Mouse (Mus musculus) spleen, embryonic (tissue): ENCODE data around the gene Glb1l.
"Not testable (repeated sequence)": the region's sequence is repeated elsewhere in the genome, so short reads cannot be mapped to it uniquely, and the experiment has no call there.

ENCODE experiments used
- CTCF ChIA-PET: fragments of 350-600 bp; sonication (Branson Sonifier 250); formaldehyde crosslinking; loops from one replicate; lab custom pipeline; 2022; lab: Charles Lee

Glb1l gene

DNA sequence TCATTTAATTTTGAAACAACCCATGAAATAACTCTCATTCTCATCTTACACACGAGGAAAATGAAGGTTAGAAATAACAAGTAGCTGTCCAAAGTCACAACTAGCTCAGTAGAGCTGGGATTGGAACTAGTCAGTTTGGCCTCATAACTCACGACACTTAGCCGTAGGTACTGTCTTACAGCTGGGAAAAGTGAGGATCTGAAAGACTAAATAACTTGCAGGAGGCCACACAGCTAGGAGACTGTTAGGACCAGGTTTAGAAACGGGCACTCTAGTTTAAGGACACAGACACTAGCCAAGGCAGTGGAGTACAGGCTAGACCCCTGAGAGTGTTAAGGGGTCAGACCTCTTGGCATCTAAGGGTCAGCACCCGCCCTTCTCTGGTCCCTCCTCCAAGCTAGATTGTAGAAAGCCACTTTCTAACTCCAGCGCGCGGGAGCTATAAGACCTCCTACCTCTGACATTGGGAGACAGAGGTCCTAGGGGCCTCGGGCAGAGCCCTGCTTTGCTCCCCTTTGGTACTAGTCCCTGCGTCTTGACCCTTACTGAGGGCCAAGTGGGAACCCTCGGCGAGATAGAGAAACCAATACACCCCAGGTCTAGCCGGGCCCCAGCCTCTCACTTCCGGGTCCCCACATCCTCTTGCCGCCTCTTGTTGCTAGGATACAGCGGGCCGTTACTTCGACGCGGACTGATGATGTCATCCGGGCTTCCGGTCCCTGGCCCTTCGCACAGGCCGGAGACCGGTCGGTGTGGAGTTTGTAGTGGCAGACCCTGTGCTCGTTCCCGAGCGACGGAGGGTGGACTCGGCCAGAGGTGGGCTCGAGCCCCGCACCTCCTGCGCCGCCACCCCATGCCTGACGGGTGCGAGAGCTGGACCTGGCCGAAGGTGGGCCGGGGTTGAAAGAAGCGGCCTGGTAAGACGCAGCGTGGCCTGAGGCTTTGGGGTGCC, at the start of gene Glb1l, which contains the start of gene Stk16:
Gene Glb1l (minus strand): TSS at position 678 of the 952 bp plus-strand sequence.
Gene Stk16 (plus strand): TSS at position 703 of the 952 bp plus-strand sequence.
- CTCF ChIA-PET = no interaction called here

DNA sequence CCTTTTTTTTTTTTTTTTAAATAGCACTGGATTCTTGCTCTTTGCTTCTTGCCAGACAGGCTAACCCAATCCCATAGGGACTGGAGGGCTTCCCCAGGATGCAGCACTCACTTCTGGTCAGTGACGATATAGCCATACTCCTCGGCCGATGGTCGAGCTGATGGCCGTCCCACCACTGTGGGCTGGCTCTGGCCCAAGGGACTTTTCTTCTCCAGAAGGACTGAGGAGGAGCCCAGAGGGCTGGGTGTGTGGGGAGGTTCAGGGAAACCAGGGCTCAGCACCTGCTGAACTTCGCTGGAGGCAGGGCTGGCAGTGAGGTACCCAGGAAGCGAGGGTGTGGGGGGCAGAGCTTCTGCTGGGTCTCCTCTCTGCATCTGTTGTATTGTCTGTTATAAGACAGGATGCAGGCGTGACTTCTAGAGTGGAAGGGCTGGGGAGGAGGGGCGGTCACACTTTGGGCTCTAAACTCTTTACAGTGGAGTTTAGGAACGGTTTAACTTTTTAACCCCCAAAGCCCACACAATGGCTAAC, 45.0 kb upstream of the Glb1l start:
- CTCF ChIA-PET = no interaction called here

DNA sequence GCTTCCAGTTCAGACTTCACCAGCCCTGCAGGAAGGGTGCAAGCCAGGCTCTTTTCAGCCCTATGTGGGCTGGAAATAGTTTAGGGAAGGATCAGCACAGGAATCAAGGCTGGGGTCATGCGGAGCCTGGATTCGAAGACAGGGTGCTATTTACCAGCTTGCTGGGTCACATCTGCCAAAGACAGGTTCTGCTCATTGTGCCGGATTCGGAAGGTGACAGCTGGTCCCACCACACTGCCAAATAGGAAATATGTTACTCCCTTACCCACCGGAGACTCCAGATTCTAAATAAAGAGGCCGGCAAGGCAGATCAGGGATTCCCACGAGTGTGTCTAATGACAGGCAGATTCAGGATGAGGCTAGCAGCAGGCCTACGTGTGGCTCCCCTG, 44.0 kb upstream of the Glb1l start:
- CTCF ChIA-PET = interaction anchor here (1.0 to 1.2 kb wide), 2 partner anchors 14 to 131 kb away, joined by 3 read pairs; no protein-coding TSS in a partner anchor

DNA sequence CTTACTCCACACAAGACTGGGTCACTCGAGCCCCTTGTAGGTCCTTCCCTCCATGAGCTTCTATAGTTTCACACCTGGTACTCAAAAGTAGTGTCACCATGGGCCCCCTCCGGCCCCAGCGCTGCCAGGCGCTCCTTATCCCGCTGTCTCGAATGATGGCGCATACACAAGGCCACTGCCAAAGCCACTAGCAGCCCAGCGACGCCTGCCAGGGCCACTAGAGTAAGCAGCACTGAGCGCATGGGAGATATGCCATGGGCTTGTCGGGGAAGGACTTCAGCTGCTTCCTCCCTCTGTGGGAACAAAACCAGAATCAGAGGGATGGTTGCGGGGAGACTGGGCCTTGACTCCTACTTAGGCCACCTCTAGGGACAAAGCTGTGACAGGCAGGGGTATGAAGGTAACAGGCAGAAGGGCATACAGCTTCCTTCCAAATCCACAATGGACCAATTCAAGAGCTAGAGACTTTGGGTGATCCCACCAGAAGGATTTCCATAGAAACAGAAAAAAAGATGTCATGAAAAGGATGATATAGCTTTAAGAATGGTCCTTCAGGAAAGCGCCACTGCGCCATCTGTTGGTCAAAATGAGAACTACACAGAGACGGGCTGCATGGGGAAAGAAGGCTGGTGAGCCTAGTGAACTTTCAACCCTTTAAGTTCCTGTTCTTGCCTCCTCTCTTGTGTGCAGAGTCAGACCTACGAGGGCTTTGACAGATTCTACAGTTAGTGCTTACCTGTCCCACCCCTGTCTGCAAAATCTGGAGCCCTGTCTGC, 43.4 kb upstream of the Glb1l start:
- CTCF ChIA-PET = interaction anchor here (1.0 to 1.2 kb wide), 2 partner anchors 13 to 130 kb away, joined by 3 read pairs; no protein-coding TSS in a partner anchor

DNA sequence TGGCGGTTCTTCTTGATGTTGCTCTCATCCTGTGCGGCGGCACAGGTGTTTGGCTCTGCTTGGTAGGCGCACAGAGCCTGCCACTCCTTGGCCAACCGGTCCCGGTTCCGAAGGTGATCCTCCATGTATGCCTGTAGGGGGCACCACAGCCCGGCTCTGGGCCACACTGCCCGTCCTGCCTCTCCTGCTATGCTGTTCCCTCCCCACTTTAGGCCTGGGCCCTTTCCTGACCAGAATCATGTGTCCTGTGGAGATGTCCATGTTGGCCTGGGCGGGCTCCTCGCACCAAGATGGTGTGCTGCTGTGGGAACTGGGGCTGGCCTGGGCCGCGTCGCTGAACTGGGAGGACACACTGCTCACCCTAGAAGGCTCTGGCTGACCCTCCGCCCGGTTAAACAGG, 42.4 kb upstream of the Glb1l start:
- CTCF ChIA-PET = no interaction called here

DNA sequence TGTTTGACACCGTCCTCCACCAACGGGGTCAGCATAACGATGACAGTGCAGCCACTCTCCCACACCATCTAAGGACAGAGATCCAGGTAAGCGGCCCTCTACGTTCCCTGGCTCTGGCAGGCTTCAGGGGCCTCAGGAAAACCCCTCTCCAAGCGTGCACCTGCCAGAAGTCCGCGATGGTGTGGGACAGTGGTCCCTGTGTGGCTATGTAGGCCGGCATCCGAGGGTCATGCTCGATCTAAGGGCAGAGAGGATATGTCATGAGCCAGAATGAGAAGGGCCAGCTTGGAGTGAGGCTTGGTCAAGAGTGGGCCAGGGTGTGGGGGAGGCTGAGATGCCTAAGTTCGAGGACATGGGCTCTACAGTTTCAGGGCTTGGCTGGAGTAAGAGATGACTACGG, 41.7 kb upstream of the Glb1l start:
- CTCF ChIA-PET = interaction anchor here (0.9 to 1.3 kb wide), 2 partner anchors 16 to 25 kb away, joined by 3 to 6 read pairs; partner anchors contain the start of gene Dnajb2

DNA sequence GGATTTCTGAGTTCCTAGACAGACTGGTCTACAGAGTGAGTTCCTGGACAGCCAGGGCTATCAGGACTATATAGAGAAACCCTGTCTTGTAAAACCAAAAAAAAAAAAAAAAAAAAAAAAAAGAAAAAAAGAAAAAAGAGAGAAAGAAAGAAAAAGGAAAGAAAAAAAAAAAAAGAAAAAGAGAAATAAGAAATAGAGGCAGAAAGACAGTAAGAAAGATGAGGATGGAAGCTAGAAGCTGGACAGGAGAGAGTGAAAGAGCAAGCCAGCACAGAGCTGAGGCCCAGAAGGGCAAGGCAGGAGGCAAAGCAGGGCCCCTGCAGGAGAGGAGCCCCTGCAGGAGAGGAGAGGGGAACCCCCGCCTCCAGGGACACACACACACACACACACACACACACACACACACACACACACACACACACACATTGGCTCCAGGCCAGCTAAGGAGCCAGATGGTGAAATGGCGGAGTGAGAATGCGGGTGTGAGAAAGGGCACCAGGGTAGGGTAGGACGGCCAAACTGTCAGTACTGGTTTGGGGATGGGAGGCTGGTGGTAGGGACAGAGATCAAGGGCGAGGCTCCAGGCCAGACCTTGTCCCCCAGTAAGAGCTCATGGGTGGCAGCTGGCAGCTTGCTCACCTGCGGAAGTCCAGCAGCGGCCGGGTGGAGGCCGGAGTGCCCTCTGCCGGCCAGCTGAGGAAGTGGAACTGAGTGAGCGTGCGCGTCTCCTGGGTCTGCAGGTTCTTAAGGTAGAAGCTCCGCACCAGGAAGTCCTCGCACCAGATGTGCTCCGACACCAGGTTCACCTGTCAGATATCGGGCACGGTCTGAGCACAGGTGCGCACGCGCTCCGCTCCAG, 40.7 kb upstream of the Glb1l start:
- CTCF ChIA-PET = interaction anchor here (0.7 to 1.3 kb wide), 6 partner anchors 10 to 127 kb away, joined by 3 to 12 read pairs (median 3); partner anchors contain the start of gene Dnajb2

DNA sequence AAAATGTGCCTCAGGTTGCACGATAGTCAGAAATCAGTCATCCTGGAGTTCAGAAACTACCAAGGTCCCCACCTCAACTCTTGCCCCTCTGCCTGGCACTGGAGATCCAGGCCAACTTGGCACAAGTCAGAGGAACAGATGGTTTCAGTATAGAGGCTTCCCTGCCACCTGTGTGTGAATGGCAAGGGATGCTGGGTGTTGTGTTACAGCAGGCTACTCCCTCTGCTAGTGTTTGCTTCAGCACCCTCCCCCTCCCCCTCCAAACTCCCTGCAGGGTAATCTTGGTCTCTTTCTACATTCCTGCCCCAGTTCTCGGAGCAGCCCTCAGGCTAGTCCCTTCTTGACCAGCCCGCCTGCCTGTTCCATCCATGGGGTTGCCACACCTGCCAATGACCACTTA, 39.9 kb upstream of the Glb1l start:
- CTCF ChIA-PET = no interaction called here

DNA sequence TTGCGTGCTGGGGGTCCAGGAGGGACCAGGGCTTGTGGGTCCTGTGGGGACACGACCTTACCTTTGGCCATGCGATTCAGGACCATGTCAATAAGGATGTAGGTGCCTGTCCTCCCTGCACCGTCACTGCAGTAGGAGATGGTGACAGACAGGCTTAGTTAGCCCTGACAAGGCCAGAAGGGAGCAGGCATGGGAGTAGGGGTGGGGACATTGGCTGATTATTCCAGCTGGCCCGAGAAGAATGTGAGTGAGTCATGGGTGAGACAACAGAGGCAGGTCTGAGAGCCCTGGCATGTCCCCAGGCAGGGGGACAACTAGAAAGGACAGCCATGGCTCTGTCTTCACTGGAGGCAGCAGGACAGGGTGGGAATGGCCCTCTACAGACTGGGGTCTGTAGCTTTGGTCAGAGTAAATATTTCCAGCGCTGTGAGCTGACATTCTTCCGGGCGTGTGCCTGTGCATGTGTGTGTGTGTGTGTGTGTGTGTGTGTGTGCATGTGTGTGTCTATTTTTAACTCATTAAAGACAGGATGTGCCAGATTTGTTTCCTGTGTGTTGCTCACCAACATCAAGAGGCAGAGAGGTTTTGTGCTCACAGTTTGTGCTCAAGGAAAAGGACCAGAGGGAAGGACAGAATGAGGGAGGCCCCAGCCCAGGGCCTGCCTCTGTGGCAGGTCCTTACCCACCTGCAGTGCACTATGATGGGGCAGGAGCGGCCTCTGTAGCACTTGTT, 37.6 kb upstream of the Glb1l start:
- CTCF ChIA-PET = interaction anchor here (1.0 kb wide), 1 partner anchor 11 kb away, joined by 3 read pairs; no protein-coding TSS in a partner anchor

DNA sequence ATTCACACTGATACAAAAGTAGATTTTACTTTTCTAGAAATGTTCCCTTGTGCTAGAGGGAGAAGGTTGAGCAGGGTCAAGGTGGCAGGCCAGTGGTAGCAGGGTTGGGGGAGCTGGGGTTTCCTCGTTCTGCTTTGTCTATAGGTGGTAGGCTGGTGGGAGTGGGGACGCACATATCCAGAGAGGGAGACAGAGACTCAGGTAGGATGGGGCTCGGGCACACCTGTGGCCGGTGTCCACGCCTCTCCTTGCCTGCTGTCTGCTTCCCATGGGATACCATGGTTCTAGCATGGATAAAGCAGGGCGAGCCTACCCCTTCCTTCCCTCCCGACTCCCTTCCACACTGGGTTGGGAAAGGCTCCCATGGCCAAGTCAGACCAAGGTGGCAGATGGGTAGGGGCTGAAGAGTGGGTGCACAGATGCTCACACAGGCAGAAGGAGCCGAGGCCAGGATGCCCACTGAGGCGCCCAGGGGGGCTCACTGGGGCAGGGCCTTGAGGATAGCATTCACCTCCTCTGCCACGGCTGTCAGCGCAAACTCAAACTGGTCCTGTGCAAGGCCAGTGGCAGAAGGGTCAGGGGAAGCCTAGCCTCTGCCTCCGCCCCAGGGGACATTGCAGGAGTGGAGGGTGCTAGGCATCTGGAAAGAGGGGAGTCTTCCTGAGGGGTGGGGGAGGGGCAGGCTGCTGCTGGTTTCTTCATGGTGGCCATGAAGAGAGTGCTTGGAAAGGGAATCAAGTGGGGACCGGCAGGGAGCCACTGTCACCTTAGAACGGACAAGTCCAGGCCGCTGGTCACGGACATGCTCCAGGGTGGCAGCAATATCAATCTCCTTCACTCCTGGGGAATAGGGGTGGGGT, 36.7 kb upstream of the Glb1l start:
- CTCF ChIA-PET = no interaction called here

DNA sequence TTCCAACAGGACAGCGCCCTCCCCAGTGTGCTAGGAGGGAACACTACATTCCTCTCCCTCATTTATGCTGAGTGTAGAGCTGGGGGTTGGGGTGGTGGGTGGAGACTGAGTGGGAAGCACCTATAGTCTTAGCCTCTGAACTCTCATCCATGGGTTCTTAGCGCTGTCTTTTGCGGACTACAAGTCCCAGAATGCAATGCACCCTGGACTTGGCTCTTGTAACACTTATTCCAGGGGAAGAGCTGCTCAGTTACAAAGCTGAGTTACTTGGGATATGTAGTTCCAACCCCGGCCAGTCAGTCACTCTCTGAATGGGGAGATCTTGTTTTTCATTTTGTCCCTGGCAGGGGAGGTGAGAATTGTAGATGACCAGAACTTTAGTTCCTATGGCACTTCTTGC, 34.2 kb upstream of the Glb1l start:
- CTCF ChIA-PET = interaction anchor here (0.6 kb wide), 1 partner anchor 191 kb away, joined by 5 read pairs; the partner anchor contains the start of gene Gmppa

DNA sequence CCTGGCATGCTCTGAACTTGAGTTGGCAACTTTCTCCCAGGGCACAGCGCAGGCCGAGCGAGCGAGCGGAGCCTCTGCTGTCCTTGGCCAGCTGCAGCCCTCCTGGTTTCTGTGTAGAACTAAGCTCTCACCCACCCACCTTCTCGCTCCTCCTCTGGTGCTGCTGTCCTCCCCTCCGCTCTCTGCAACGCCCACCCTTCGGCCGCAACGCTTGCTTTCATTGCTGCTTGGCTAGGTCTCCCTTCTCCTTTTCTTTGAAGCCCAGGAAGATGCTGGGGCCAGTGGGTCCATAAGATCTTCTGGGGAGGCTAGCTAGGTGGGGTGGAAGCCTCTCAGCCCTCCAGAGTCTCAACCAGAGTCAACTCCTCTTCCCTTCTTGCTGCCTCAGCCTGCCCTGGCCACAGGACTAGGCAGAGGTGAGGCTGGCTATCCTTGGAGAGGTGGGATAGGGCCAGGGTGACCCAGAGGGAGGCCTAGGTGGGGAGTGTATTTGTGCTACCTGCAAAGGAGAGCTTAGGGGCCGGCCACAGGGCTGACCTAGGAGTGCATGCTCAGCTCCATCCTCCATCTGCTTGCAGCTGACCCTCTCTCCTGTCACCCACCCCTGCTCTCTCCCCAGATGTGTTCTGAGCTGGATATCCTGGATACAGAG, 33.7 kb upstream of the Glb1l start:
- CTCF ChIA-PET = no interaction called here

DNA sequence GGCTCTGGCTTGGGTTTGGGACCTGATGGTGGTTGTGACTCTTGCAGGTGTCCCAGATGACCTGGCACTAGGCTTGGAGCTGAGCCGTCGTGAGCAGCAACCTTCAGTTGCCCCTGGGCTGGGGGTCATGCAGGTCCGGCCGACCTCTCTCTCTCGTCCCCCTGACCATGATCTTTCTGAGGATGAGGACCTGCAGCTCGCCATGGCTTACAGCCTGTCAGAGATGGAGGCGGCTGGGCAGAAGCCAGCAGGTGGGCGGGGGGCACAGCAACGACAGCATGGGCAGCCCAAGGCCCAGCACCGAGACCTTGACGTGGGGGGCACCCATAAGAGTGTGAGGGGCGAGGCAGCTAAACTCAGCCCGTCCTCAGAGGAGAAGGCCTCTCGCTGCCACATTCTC, 32.8 kb upstream of the Glb1l start:
- CTCF ChIA-PET = no interaction called here

DNA sequence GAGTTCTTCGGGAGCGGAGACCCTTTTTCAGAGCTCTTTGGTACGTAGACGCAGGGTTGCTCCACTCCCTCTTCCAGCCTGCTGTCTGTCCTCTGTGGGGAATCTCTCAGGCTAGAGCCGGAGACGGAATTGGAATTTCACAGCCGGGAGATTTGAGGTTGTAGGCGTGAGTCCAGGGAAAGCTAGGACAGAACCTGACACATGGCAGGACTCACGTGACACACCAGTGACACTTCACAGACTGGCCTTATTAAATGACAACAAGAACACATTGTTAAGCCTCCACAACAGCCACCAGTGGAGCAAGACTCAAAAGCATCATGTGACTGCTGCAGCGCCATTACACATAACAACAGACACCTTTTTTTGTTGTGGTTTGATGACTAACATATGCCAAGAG, 29.0 kb upstream of the Glb1l start:
- CTCF ChIA-PET = no interaction called here

DNA sequence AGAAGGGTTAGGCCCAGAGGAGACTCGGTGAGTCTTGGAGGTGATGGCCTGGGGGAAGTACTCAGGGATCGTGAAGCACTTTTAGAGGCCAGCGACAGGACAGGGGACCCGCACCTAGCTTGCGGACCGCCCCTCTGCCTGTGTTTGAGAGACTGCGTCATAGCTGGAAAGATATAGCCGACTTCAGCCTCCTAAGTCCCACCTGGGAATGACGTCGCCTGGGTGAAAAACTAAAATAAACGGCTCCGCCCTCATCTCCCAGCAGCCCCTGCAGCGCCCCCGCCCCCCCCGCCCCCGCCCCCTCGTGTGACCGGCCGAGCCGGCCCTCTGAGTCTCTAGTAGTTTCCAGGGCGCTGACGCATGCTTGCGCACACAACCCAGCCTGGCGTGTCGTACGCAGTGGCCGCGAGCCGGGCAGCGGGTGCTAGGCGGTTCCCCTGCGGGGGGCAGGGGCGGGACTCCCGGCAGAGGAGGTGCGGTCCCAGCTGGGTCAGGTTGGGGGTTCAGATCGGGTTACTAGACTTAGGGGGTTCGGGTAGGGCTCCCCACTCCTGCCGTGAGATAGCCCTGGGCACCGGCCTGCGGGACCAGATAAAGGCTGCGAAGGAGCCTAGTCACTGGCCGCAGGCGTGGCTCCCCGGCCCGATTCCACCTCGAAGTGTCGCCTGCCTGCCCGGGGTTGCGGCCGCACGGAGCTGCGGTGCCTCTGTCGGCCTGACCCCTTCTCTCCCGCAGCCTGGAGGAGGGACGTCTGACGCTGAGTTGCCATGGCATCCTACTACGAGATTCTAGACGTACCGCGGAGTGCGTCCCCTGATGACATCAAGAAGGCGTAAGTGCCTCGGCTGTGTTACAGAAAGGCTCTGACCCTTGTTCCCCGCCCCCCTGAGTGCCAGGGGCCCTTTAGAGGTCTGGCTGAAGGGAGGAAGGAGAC, 25.8 kb upstream of the Glb1l start, which contains the start of gene Dnajb2:
Gene Dnajb2 (plus strand): TSS at position 290 of the 934 bp plus-strand sequence.
- CTCF ChIA-PET = interaction anchor here (0.6 to 1.9 kb wide), 7 partner anchors 13 to 535 kb away, joined by 3 to 25 read pairs (median 5); partner anchors contain the start of gene Zfand2b

DNA sequence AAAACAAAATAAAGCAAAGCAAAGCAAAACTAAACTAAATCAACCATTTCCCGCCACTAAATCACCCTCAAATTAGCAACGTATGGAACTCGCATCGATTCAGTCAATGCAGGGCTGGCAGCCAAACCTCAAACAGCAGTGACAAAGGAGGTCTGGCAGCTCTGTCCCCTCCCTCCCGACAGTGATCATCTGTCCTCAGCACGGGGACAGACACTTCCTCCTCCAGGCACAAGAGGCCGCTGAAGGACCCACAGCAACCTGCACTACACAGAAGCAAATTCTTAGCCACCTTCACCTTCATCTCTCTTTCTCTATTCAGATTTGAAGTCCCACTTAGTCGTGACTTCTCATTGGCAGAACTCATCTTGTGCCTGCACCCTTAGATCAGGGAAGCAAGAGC, 24.0 kb upstream of the Glb1l start:
- CTCF ChIA-PET = interaction anchor here (0.7 kb wide), 1 partner anchor 17 kb away, joined by 3 read pairs; no protein-coding TSS in a partner anchor

DNA sequence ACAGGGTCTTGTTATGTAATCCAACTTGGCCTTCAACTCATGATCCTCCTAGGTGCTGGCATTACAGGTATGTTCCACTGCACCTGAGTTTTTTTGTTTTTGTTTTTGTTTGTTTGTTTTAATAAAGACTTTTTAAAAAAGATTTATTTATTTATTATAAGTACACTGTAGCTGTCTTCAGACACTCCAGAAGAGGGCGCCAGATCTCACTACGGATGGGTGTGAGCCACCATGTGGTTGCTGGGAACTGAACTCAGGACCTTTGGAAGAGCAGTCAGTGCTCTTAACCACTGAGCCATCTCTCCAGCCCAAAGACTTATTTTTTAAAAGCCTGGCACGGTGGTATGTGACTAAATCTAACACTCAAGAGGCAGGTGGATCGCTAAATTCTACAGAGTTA, 21.9 kb upstream of the Glb1l start:
- CTCF ChIA-PET = not testable (repeated sequence)
